Mouse (Mus musculus) cortical plate, adult 2 months (tissue): ENCODE results near the gene Taf1b. TPM values are rescaled to one million over a fixed set of nuclear protein-coding genes. Genes with fewer than 3 reads are reported as not detected.
A peak's percentile ranks its signal among the peaks of the same experiment; 100 is the strongest.

Experiments
- H3K27ac ChIP-seq: fragments of 200-500 bp; 2 replicates; pipeline ENCODE4 v1.5.1; 2012; ENCODE audit warnings: low read length, control low read depth, inconsistent platforms; ENCODE audit not compliant: insufficient read depth
- H3K4me1 ChIP-seq: fragments of 200-500 bp; 2 replicates; pipeline ENCODE4 v1.6.1; 2011; ENCODE audit warnings: low read length; ENCODE audit not compliant: control insufficient read depth, insufficient read depth
- H3K4me3 ChIP-seq: fragments of 200-500 bp; 2 replicates; pipeline ENCODE4 v1.5.1; 2011; ENCODE audit warnings: mild to moderate bottlenecking, low read length, control low read depth; ENCODE audit not compliant: insufficient read depth
- CTCF ChIP-seq: fragments of 200-500 bp; IDR thresholded peaks from 2 replicates; pipeline ENCODE4 v1.5.1; 2011; ENCODE audit warnings: mild to moderate bottlenecking, control low read depth, low read length; ENCODE audit not compliant: insufficient read depth; ENCODE audit errors: extremely low read depth
- POLR2A ChIP-seq: fragments of 200-500 bp; IDR thresholded peaks from 2 replicates; pipeline ENCODE4 v1.6.1; 2011; ENCODE audit warnings: mild to moderate bottlenecking, low read length, control low read depth; ENCODE audit not compliant: insufficient read depth; ENCODE audit errors: extremely low read depth
- polyA plus RNA-seq: library from polyadenylated mRNA; depleted of rRNA; stranded (reverse); fragments of >200 nt; gene quantifications from 2 replicates; pipeline ENCODE4 v1.2.3, GENCODE M21; 2012

Taf1b gene
- polyA plus RNA-seq, 1 experiment, result 23.8 TPM

DNA sequence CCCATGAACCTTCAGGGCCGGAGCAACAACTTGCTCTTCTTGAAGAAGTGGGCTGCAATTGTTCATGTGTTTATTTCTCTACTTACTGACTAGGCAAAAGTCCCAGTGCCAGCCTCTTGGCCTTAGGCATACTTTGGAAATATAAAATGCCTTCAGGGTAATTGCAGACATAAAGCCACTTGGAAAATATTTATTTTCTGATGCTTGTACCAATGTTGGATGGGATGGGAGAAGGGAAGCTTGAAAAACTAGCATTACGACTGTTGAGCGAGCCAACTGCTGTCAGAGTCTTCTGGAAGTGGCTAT is 75.1 kb downstream of the Taf1b start:
- Histone ChIP-seq H3K4me1 (no peaks in the 10 kb centered on the region), H3K27ac (no peak overlapping the region), H3K4me3 (peak overlapping the region; percentile 55)
- no peak for TF ChIP-seq CTCF
- no peak for TF ChIP-seq POLR2A

DNA sequence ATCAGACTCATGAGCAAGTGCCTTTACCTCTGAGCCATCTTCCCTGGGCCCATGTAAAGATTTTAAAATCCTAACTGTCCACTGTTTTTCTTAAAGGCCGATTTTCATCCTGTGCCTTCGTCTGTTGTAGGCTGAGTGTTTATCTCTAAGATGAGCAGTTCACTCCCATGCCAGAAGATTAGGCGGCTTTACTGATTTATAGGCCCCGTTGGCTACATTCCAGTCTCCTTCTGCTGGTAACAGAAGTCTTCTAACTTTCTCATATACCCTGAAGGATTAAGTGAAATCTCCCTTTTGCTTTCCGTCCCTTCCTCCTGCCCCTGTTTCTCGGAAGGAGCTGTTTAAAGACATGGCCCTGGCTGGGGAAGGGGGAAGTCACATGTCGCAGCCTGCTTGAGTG is 76.7 kb downstream of the Taf1b start:
- no peaks in the 10 kb centered on the region for H3K4me1 ChIP-seq
- H3K27ac ChIP-seq, result no peak overlapping the region
- TF ChIP-seq POLR2A (no peak), CTCF (no peak)
- no peak overlapping the region for H3K4me3 ChIP-seq

DNA sequence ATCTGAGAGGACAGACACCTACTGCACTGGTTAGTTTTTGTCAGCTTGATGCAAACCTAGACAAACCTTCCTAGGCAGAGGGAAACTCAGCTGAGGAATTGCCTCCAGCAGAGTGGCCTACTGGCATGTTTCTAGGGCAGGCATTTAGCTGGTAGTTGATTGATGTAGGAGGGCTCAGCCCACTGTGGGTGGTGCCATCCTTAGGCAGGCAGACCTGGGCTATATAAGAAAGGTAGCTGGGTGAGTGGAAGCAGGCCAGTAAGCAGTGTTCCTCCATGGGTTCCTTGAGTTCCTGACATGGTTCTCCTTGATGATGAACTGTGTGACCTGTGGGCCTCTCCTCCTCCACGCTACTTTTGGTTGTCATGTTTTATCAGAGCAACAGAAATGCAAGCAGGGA is 82.3 kb downstream of the Taf1b start:
- Histone ChIP-seq H3K4me3 (no peak overlapping the region), H3K27ac (no peak overlapping the region), H3K4me1 (no peaks in the 10 kb centered on the region)
- TF ChIP-seq CTCF, result no peak
- TF ChIP-seq POLR2A, result no peak

DNA sequence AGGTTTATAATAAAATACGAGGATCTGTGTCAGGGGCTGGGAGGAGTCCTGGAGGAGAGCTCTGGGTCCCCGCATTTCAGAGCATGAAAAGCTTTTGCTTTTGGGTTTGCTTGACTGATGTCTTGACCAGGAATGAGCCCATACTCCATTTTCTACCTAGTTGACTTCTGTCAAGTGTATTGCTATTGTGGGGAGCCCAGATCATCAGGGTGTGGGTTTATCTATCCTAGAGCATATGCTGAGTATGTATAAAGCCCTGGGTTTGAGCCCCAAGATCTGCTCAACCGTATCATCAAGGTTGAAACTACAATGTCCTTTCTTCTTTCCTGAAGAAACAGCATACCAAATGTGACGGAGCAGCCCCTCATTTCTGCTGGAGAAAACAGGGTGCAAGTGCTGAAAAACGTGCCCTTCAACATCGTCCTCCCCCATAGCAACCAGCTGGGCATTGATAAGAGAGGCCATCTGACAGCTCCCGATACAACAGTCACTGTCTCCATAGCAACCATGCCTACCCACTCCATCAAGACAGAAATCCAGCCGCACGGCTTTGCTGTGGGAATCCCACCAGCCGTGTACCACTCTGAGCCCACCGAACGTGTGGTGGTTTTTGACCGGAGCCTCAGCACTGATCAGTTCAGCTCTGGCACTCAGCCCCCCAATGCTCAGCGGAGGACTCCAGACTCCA is 83.0 kb downstream of the Taf1b start:
- peak overlapping the region; percentile 3; the same call in 1 of the 2 replicates for H3K4me3 ChIP-seq
- TF ChIP-seq POLR2A, result no peak
- TF ChIP-seq CTCF, result no peak
- no peaks in the 10 kb centered on the region for H3K4me1 ChIP-seq
- H3K27ac ChIP-seq, result no peak overlapping the region

DNA sequence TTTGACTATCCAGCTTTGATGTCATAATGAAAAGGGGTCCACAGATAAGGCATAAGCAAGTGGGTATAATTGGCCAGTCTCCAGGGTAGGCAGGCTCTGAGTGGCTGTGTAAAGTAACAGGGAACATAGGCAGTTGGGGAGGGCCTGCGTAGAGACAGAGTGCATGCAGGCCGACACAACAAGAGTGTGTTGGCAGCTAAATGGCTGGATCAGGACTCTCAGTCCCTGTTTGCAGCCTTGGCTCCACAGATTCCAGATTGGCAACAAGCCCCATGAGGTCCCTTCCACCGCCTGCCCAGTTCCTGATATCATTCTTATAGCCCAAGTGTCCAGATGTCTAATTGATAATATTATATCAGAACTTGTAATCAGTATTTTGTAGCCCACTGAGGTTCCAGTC is 85.5 kb downstream of the Taf1b start:
- Histone ChIP-seq H3K27ac (no peak overlapping the region), H3K4me3 (no peak overlapping the region), H3K4me1 (no peaks in the 10 kb centered on the region)
- TF ChIP-seq CTCF, result no peak
- no peak for TF ChIP-seq POLR2A

DNA sequence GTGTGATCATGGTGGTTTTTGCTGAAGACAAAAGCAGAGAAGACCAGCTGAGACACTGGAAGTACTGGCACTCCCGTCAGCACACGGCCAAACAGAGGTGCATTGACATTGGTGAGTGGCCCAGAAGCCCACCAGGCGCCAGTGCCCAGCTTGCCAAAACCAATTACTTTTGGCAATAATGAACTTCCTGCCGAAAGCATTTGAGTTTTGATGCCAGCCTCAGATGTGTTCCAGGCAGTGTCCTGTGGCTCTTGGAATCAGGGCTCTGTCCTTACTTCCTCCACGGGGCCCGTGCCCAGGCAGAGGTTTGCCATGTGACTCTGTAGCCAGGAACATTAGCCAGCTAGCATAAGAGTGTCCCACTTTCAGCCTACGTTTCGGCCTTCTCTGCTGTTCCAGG is 86.7 kb downstream of the Taf1b start:
- Histone ChIP-seq H3K4me3 (no peak overlapping the region), H3K4me1 (no peaks in the 10 kb centered on the region), H3K27ac (0 out of 2 replicates have a peak overlapping the region, but pooled peaks have one; percentile 1)
- TF ChIP-seq CTCF (no peak), POLR2A (no peak)

DNA sequence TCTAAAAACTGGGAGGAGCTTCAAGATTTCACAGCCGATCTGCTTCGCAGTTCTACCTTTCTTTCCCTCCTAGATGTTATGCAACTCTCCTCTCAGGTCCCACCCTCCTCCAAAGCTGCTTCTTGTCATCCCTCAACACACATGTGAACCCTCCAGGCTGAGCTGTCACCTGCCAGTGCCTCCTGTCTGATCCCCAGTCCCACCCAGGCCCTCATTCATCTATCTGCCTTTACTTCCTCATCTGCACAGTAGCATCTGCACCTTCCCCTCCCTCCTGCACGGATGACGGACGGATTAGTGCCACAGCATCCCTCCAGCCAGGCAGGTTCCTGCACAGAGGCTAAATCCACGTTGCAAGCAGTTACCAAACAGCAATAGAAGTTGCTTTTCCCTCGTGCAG is 88.0 kb downstream of the Taf1b start:
- Histone ChIP-seq H3K4me3 (no peak overlapping the region), H3K27ac (no peak overlapping the region), H3K4me1 (no peaks in the 10 kb centered on the region)
- TF ChIP-seq POLR2A, result no peak
- TF ChIP-seq CTCF, result no peak

DNA sequence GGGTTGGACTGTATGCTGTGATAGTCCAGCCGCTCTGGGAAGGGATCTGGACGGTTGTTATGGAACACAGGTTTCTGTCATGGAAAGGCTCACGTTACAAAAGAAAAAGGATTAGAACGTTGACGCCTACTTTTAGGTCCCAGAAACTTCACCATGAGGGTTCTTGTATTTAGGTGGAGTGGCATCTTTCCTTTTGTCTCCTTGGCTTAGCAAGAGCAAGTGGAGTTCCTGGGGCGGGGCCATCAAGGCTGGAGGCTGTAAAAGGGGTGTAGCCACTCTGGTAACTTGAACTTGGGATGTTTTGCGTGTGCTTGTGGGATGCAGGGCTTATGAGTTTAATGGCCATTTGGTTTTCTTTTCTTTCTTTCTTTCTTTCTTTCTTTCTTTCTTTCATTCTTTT is 92.2 kb downstream of the Taf1b start:
- Histone ChIP-seq H3K27ac (no peak overlapping the region), H3K4me1 (peaks cover 7% of the 10 kb centered on the region; the same call in 1 of the 2 replicates), H3K4me3 (no peak overlapping the region)
- no peak for TF ChIP-seq CTCF
- TF ChIP-seq POLR2A, result no peak

DNA sequence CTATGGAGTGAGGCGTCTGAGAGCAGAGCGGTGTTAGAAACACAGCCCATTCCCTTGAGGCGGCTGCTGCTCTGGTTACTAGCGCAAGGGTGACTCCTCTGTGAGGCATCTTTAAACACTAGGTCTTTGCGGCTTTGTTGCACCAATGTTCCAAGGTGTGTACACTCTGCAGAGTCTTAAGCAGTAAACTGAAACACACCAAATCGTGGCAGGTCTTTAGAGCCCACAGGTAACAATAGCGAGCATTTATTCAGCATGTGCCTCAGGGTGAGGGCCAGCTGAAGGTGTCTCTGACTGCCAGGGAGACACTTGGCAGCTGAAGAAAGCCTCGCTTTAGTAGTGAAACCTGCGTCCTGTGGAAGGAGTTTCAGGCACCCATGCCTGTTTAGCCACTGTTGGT is 93.9 kb downstream of the Taf1b start:
- no peak for TF ChIP-seq POLR2A
- TF ChIP-seq CTCF, result no peak
- Histone ChIP-seq H3K4me3 (no peak overlapping the region), H3K27ac (no peak overlapping the region), H3K4me1 (peaks cover 7% of the 10 kb centered on the region; the same call in 1 of the 2 replicates)

DNA sequence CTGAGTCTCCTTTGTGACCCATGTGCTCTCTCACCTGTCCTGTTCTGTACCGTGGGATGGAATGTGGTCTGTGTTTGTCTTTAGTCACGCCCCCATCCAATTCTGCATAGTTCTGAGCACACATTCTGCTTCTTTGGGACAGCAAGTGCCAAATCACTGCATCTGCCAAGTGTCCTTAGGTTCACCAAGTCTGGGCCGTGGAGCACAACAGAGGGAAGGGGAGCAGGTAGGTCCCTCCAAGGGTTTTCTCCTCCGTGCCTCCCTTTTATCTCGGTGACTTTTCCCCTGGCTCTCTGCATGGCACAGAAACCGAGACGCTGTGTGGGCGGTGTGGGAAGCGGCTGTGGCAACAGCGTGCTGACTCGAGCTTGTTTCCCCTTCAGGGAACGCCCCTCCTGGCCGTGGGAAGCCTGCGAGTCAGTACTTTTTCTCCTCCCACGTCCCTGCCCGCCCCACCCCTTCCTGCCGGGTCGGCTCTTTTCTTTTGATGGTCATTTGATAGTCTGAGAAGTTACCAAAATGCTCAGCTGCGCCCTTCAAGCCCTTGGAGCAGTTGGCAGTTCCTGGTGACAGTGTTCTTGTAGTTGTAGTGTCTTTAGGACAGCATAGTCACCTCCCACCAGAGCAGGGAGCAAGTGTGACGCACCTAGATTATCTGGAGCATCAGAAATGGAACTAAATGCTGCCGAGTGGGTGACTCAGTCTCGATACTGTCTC is 95.0 kb downstream of the Taf1b start:
- Histone ChIP-seq H3K4me1 (peaks cover 7% of the 10 kb centered on the region; the same call in 1 of the 2 replicates), H3K4me3 (no peak overlapping the region; the same call in 1 of the 2 replicates), H3K27ac (no peak overlapping the region)
- TF ChIP-seq POLR2A (no peak), CTCF (no peak)
